Mouse (Mus musculus) liver, embryonic 14.5 days (tissue): ENCODE results near the gene Nle1.

Experiments used
- CTCF ChIP-seq: IDR thresholded peaks from 2 replicates; pipeline ENCODE4 v1.5.1; 2016; ENCODE audit warnings: antibody characterized with exemption, low read depth, control low read depth
- EP300 ChIP-seq: IDR thresholded peaks from 2 replicates; pipeline ENCODE4 v1.6.1; 2016; ENCODE audit warnings: antibody characterized with exemption, low read depth

GRCm38 (mm10) chr11:82910679-82911389 is 2.6 kb upstream of the Nle1 start:
- TF ChIP-seq CTCF (no peak), EP300 (no peak)
